Mouse (Mus musculus) liver, embryonic 14.5 days (tissue): ENCODE results near the gene Glb1l2. TPM values are rescaled to one million over a fixed set of nuclear protein-coding genes. Genes with fewer than 3 reads are reported as not detected.

Experiments used
- ATAC-seq: fragments of 200-750 bp; cut with Nextera tagmentation; 2 replicates; pipeline ENCODE4 v1.8.0; 2017; ENCODE audit warnings: moderate number of reproducible peaks, mild to moderate bottlenecking, moderate library complexity; ENCODE audit not compliant: insufficient read depth
- DNase-seq, 3 experiments: peaks; one replicate each; pipeline ENCODE4 v3.0.0-alpha.2; 2012 to 2013; ENCODE audit warnings: low read depth in 3 of 3, low spot score in 3 of 3
- H3K27ac ChIP-seq: fragments of 300-500 bp; sonication (generic); 2 replicates; pipeline ENCODE4 v1.5.1; 2014; ENCODE audit warnings: moderate library complexity, mild to moderate bottlenecking, control low read depth, inconsistent platforms
- H3K27me3 ChIP-seq: fragments of 300-500 bp; sonication (generic); 2 replicates; pipeline ENCODE4 v1.6.1; 2014; ENCODE audit warnings: mild to moderate bottlenecking, low read length, moderate library complexity; ENCODE audit not compliant: control insufficient read depth, insufficient read depth
- H3K36me3 ChIP-seq: fragments of 300-500 bp; sonication (generic); replicated peaks from 2 replicates; pipeline ENCODE4 v1.6.1; 2014; ENCODE audit warnings: low read depth; ENCODE audit not compliant: control insufficient read depth, insufficient read depth
- H3K4me1 ChIP-seq, 2 experiments: fragments of 200-500 bp in 1 of 2; fragments of 300-500 bp in 1 of 2; sonication (generic) in 1 of 2; replicated peaks; 2 replicates each; pipeline ENCODE4 v1.6.1; 2012 to 2014; ENCODE audit warnings: antibody characterized with exemption in 1 of 2, inconsistent platforms in 1 of 2, low read length in 1 of 2; ENCODE audit not compliant: control insufficient read depth in 2 of 2, insufficient read depth in 2 of 2
- H3K4me2 ChIP-seq: fragments of 300-500 bp; sonication (generic); 2 replicates; pipeline ENCODE4 v1.6.1; 2014; ENCODE audit warnings: low read depth, mild to moderate bottlenecking, control low read depth, moderate library complexity
- H3K4me3 ChIP-seq, 2 experiments: fragments of 200-500 bp in 1 of 2; fragments of 300-500 bp in 1 of 2; sonication (generic) in 1 of 2; 2 replicates each; pipeline ENCODE4 v1.5.1; 2012 to 2014; ENCODE audit warnings: low read depth in 2 of 2, low read length in 2 of 2, mild to moderate bottlenecking in 2 of 2, control low read depth in 1 of 2, inconsistent platforms in 1 of 2, moderate library complexity in 1 of 2; ENCODE audit not compliant: insufficient read depth in 1 of 2
- H3K9ac ChIP-seq: fragments of 300-500 bp; sonication (generic); replicated peaks from 2 replicates; pipeline ENCODE4 v1.6.1; 2014; ENCODE audit warnings: mild to moderate bottlenecking, control low read depth, moderate library complexity
- H3K9me3 ChIP-seq: fragments of 300-500 bp; sonication (generic); 2 replicates; pipeline ENCODE4 v1.6.1; 2016; ENCODE audit warnings: low read length, mixed read lengths; ENCODE audit not compliant: control insufficient read depth
- CTCF ChIP-seq: IDR thresholded peaks from 2 replicates; pipeline ENCODE4 v1.5.1; 2016; ENCODE audit warnings: antibody characterized with exemption, low read depth, control low read depth
- EP300 ChIP-seq: IDR thresholded peaks from 2 replicates; pipeline ENCODE4 v1.6.1; 2016; ENCODE audit warnings: antibody characterized with exemption, low read depth
- WGBS: fragments of 180-500 bp; shearing (Covaris S2); extraction: QIAGEN DNeasy Blood & Tissue Kit; methylation state at CpG from one replicate; pipeline ENCODE4 v1.1.7; 2014; ENCODE audit not compliant: insufficient replicate concordance; 5-methylcytosine and 5-hydroxymethylcytosine counted together
- polyA plus RNA-seq, 2 experiments: library from polyadenylated mRNA; depleted of rRNA in 1 of 2; stranded (reverse) in 1 of 2; unstranded in 1 of 2; fragments of >200 nt; fragmentation: Nextera tagmentation in 1 of 2; extraction: Ambion mirVana in 1 of 2; gene quantifications; 2 replicates each; pipeline versions ENCODE4 v1.2.1 to v1.2.3; 2012 to 2014

The Glb1l2 gene
- polyA plus RNA-seq, 2 experiments = 0.06 TPM; not detected in 1

GRCm38 (mm10) chr9:26800357-26800756 is 5.9 kb downstream of the Glb1l2 start:
- Histone ChIP-seq H3K4me3 (no peak overlapping the region), H3K4me2 (no peak overlapping the region), H3K27ac (no peak overlapping the region), H3K9me3 (no peaks in the 10 kb centered on the region), H3K36me3 (no peaks in the 10 kb centered on the region), H3K4me1 (no peaks in the 10 kb centered on the region), H3K27me3 (no peaks in the 10 kb centered on the region), H3K9ac (no peak overlapping the region)
- ATAC-seq (no peak), DNase-seq (no peak)
- 71% methylated on average over 2 of the region's 2 CpGs for WGBS
- TF ChIP-seq EP300 = no peak
- TF ChIP-seq CTCF = no peak

- Histone ChIP-seq H3K9me3 (no peaks in the 10 kb centered on the region), H3K27me3 (no peaks in the 10 kb centered on the region), H3K9ac (no peak overlapping the region), H3K4me3 (no peak overlapping the region), H3K27ac (no peak overlapping the region), H3K4me2 (no peak overlapping the region), H3K36me3 (no peaks in the 10 kb centered on the region), H3K4me1 (no peaks in the 10 kb centered on the region)
- ATAC-seq = no peak
- 42% methylated on average over 1 of the region's 1 CpGs for WGBS
- no peak for TF ChIP-seq CTCF
- no peak for TF ChIP-seq EP300
- no peak for DNase-seq
These were observed 7.5 kb downstream of the Glb1l2 start for GRCm38 (mm10) chr9:26798731-26799130.

GRCm38 (mm10) chr9:26798205-26798604 is 8.1 kb downstream of the Glb1l2 start:
- H3K4me2 ChIP-seq = no peak overlapping the region
- TF ChIP-seq CTCF (no peak), EP300 (no peak)
- no peaks in the 10 kb centered on the region for H3K27me3 ChIP-seq
- H3K9me3 ChIP-seq = no peaks in the 10 kb centered on the region
- no peak overlapping the region for H3K4me3 ChIP-seq
- no peak for DNase-seq
- H3K27ac ChIP-seq = no peak overlapping the region
- ATAC-seq = no peak
- WGBS = 50% methylated on average over 3 of the region's 3 CpGs
- H3K9ac ChIP-seq = no peak overlapping the region
- no peaks in the 10 kb centered on the region for H3K4me1 ChIP-seq
- H3K36me3 ChIP-seq = no peaks in the 10 kb centered on the region

- no peaks in the 10 kb centered on the region for H3K36me3 ChIP-seq
- no peak for TF ChIP-seq EP300
- no peak for TF ChIP-seq CTCF
- H3K9ac ChIP-seq = no peak overlapping the region
- H3K4me2 ChIP-seq = no peak overlapping the region
- no peak for ATAC-seq
- H3K27ac ChIP-seq = no peak overlapping the region
- no peaks in the 10 kb centered on the region for H3K27me3 ChIP-seq
- H3K4me1 ChIP-seq = no peaks in the 10 kb centered on the region
- DNase-seq = no peak
- no peaks in the 10 kb centered on the region for H3K9me3 ChIP-seq
- H3K4me3 ChIP-seq = no peak overlapping the region
- WGBS = 47% methylated on average over 3 of the region's 3 CpGs
These were observed 13.4 kb downstream of the Glb1l2 start for GRCm38 (mm10) chr9:26792829-26793228.

GRCm38 (mm10) chr9:26783414-26783975 is 22.8 kb downstream of the Glb1l2 start:
- Histone ChIP-seq H3K36me3 (no peaks in the 10 kb centered on the region), H3K9ac (no peak overlapping the region), H3K27ac (no peak overlapping the region), H3K4me2 (no peak overlapping the region), H3K9me3 (no peaks in the 10 kb centered on the region), H3K4me3 (no peak overlapping the region), H3K27me3 (no peaks in the 10 kb centered on the region), H3K4me1 (no peaks in the 10 kb centered on the region)
- no peak for DNase-seq
- 28% methylated on average over 7 of the region's 7 CpGs for WGBS
- ATAC-seq = no peak
- TF ChIP-seq CTCF (no peak), EP300 (no peak)
